Mouse (Mus musculus) erythroblast, embryonic 14.5 days (primary cell): ENCODE measurements around the gene Efna5.

Experiments
- GATA1 ChIP-seq: IDR thresholded peaks from 2 replicates; pipeline ENCODE4 v1.6.1; 2012; ENCODE audit warnings: low read length, inconsistent platforms, mixed read lengths
- TAL1 ChIP-seq: IDR thresholded peaks from 3 replicates; pipeline ENCODE4 v1.6.1; 2012; ENCODE audit warnings: low read length, inconsistent platforms, mixed read lengths

- TF ChIP-seq GATA1 (no peak), TAL1 (no peak)
Observed at GRCm38 (mm10) chr17:62676409-62676808, 204.7 kb downstream of the Efna5 start.
